Mouse (Mus musculus) CH12.LX (cell line): ENCODE measurements around the gene Zswim1. TPM values are rescaled to one million over a fixed set of nuclear protein-coding genes. Genes with fewer than 3 reads are reported as not detected.

Experiments used
- DNase-seq: peaks from one replicate; pipeline ENCODE4 v3.0.0-alpha.2; 2013; ENCODE audit errors: extremely low read depth
- H3K27ac ChIP-seq: 2 replicates; pipeline ENCODE4 v1.5.1; 2012; ENCODE audit warnings: low read depth, mild to moderate bottlenecking, control low read depth, moderate library complexity; ENCODE audit not compliant: insufficient read depth
- H3K27me3 ChIP-seq: replicated peaks from 2 replicates; pipeline ENCODE3; 2012; ENCODE audit warnings: inconsistent platforms
- H3K36me3 ChIP-seq, 2 experiments: replicated peaks in 1 of 2; 2 replicates each; pipeline versions ENCODE3 to v1.6.1; 2012; ENCODE audit warnings: inconsistent platforms in 1 of 2, low read length in 1 of 2, mild to moderate bottlenecking in 1 of 2, mixed read lengths in 1 of 2, moderate library complexity in 1 of 2; ENCODE audit not compliant: control insufficient read depth in 1 of 2, insufficient read depth in 1 of 2
- H3K4me1 ChIP-seq, 2 experiments: 2 replicates each; pipeline ENCODE4 v1.6.1; 2012; ENCODE audit warnings: inconsistent platforms in 1 of 2, moderate library complexity in 1 of 2; ENCODE audit not compliant: insufficient read depth in 2 of 2, control insufficient read depth in 1 of 2
- H3K4me2 ChIP-seq: 2 replicates; pipeline ENCODE4 v1.6.1; 2012; ENCODE audit warnings: low read depth, mild to moderate bottlenecking, control low read depth; ENCODE audit not compliant: poor library complexity, insufficient read depth, severe bottlenecking
- H3K4me3 ChIP-seq, 3 experiments: fragments of 150-350 bp in 1 of 3; sonication (generic) in 1 of 3; replicated peaks in 1 of 3; 2 replicates each; pipeline versions ENCODE3 to v1.5.1; 2011 to 2012; ENCODE audit warnings: low read depth in 2 of 3, low read length in 2 of 3, mild to moderate bottlenecking in 2 of 3, moderate library complexity in 2 of 3, control low read depth in 1 of 3, improper control_type of control experiment in 1 of 3, inconsistent platforms in 1 of 3, mixed read lengths in 1 of 3; ENCODE audit not compliant: poor library complexity in 1 of 3
- H3K79me2 ChIP-seq: replicated peaks from 2 replicates; pipeline ENCODE4 v1.6.1; 2012; ENCODE audit warnings: mild to moderate bottlenecking, moderate library complexity; ENCODE audit not compliant: control insufficient read depth, poor library complexity, insufficient read depth, severe bottlenecking; ENCODE audit errors: extremely low read depth
- H3K9ac ChIP-seq: 2 replicates; pipeline ENCODE4 v1.6.1; 2012; ENCODE audit warnings: low read depth, mild to moderate bottlenecking, control low read depth, moderate library complexity; ENCODE audit not compliant: insufficient read depth
- H3K9me3 ChIP-seq: replicated peaks from 2 replicates; pipeline ENCODE3; 2012; ENCODE audit warnings: low read length, inconsistent platforms, mixed read lengths
- BHLHE40 ChIP-seq: IDR thresholded peaks from 2 replicates; pipeline ENCODE4 v1.6.1; 2011; ENCODE audit warnings: mild to moderate bottlenecking, low read depth, low read length, improper control_type of control experiment
- CHD1 ChIP-seq: IDR thresholded peaks from 2 replicates; pipeline ENCODE4 v1.6.1; 2012; ENCODE audit warnings: low read depth, low read length, improper control_type of control experiment, inconsistent platforms
- CHD2 ChIP-seq: IDR thresholded peaks from 2 replicates; pipeline ENCODE4 v1.6.1; 2011; ENCODE audit warnings: low read length, improper control_type of control experiment
- CTCF ChIP-seq, 2 experiments: IDR thresholded peaks in 1 of 2; conservative IDR thresholded peaks in 1 of 2; 2 replicates each; pipeline ENCODE4 v1.5.1; 2011 to 2012; ENCODE audit warnings: low read depth in 2 of 2, low read length in 2 of 2, improper control_type of control experiment in 1 of 2, inconsistent platforms in 1 of 2, mild to moderate bottlenecking in 1 of 2, moderate library complexity in 1 of 2
- E2F4 ChIP-seq: IDR thresholded peaks from 2 replicates; pipeline ENCODE4 v1.6.1; 2011; ENCODE audit warnings: low read depth, low read length, improper control_type of control experiment; ENCODE audit not compliant: insufficient replicate concordance
- ELF1 ChIP-seq: IDR thresholded peaks from 2 replicates; pipeline ENCODE4 v1.6.1; 2014; ENCODE audit warnings: low read depth, mild to moderate bottlenecking, inconsistent platforms, low read length, improper control_type of control experiment
- EP300 ChIP-seq: IDR thresholded peaks from 2 replicates; pipeline ENCODE4 v1.6.1; 2011; ENCODE audit warnings: low read length, improper control_type of control experiment
- ETS1 ChIP-seq: conservative IDR thresholded peaks from 2 replicates; pipeline ENCODE4 v1.6.1; 2012; ENCODE audit warnings: low read depth, mild to moderate bottlenecking, inconsistent platforms, low read length, improper control_type of control experiment, moderate library complexity
- GABPA ChIP-seq: IDR thresholded peaks from 2 replicates; pipeline ENCODE4 v1.6.1; 2012; ENCODE audit warnings: low read depth, low read length, improper control_type of control experiment, inconsistent platforms; ENCODE audit not compliant: insufficient replicate concordance
- HCFC1 ChIP-seq: IDR thresholded peaks from 2 replicates; pipeline ENCODE4 v1.6.1; 2012; ENCODE audit warnings: low read depth, mild to moderate bottlenecking, inconsistent platforms, low read length, improper control_type of control experiment
- IRF4 ChIP-seq: IDR thresholded peaks from 2 replicates; pipeline ENCODE4 v1.6.1; 2014; ENCODE audit warnings: low read depth, mild to moderate bottlenecking, inconsistent platforms, low read length, improper control_type of control experiment
- JUN ChIP-seq: IDR thresholded peaks from 2 replicates; pipeline ENCODE4 v1.6.1; 2011; ENCODE audit warnings: low read depth, mild to moderate bottlenecking, low read length, improper control_type of control experiment, moderate library complexity; ENCODE audit not compliant: insufficient read depth
- JUND ChIP-seq: conservative IDR thresholded peaks from 2 replicates; pipeline ENCODE4 v1.6.1; 2011; ENCODE audit warnings: low read depth, low read length, improper control_type of control experiment
- KAT2A ChIP-seq: IDR thresholded peaks from 2 replicates; pipeline ENCODE4 v1.6.1; 2012; ENCODE audit warnings: low read length, improper control_type of control experiment, inconsistent platforms; ENCODE audit not compliant: insufficient replicate concordance
- MAFK ChIP-seq: IDR thresholded peaks from 2 replicates; pipeline ENCODE4 v1.6.1; 2011; ENCODE audit warnings: low read length, improper control_type of control experiment; ENCODE audit not compliant: insufficient replicate concordance
- MAX ChIP-seq: IDR thresholded peaks from 2 replicates; pipeline ENCODE4 v1.6.1; 2011; ENCODE audit warnings: low read length, improper control_type of control experiment
- MAZ ChIP-seq: IDR thresholded peaks from 2 replicates; pipeline ENCODE4 v1.6.1; 2012; ENCODE audit warnings: low read depth, mild to moderate bottlenecking, inconsistent platforms, low read length, improper control_type of control experiment, moderate library complexity
- MEF2A ChIP-seq: IDR thresholded peaks from 2 replicates; pipeline ENCODE4 v1.6.1; 2014; ENCODE audit warnings: low read depth, mild to moderate bottlenecking, inconsistent platforms, low read length, improper control_type of control experiment, borderline replicate concordance
- MXI1 ChIP-seq: IDR thresholded peaks from 2 replicates; pipeline ENCODE4 v1.6.1; 2011; ENCODE audit warnings: mild to moderate bottlenecking, low read depth, low read length, improper control_type of control experiment
- MYC ChIP-seq: IDR thresholded peaks from 2 replicates; pipeline ENCODE4 v1.6.1; 2011; ENCODE audit warnings: low read depth, mild to moderate bottlenecking, improper control_type of control experiment, low read length
- NELFE ChIP-seq: IDR thresholded peaks from 2 replicates; pipeline ENCODE4 v1.6.1; 2011; ENCODE audit warnings: low read depth, low read length, improper control_type of control experiment
- NRF1 ChIP-seq: IDR thresholded peaks from 2 replicates; pipeline ENCODE4 v1.6.1; 2014; ENCODE audit warnings: low read depth, mild to moderate bottlenecking, inconsistent platforms, low read length, improper control_type of control experiment, moderate library complexity
- PAX5 ChIP-seq: IDR thresholded peaks from 2 replicates; pipeline ENCODE4 v1.6.1; 2012; ENCODE audit warnings: low read length, inconsistent platforms, mixed read lengths
- POLR2A ChIP-seq: IDR thresholded peaks from 2 replicates; pipeline ENCODE4 v1.6.1; 2011; ENCODE audit warnings: low read depth, mild to moderate bottlenecking, improper control_type of control experiment, low read length
- POLR2AphosphoS2 ChIP-seq: IDR thresholded peaks from 2 replicates; pipeline ENCODE4 v1.6.1; 2011; ENCODE audit warnings: low read depth, low read length, improper control_type of control experiment
- RAD21 ChIP-seq: IDR thresholded peaks from 2 replicates; pipeline ENCODE4 v1.6.1; 2011; ENCODE audit warnings: low read depth, mild to moderate bottlenecking, low read length, improper control_type of control experiment, moderate library complexity
- RCOR1 ChIP-seq: conservative IDR thresholded peaks from 2 replicates; pipeline ENCODE4 v1.6.1; 2012; ENCODE audit warnings: low read depth, mild to moderate bottlenecking, inconsistent platforms, low read length, improper control_type of control experiment
- SIN3A ChIP-seq: IDR thresholded peaks from 2 replicates; pipeline ENCODE4 v1.6.1; 2012; ENCODE audit warnings: low read length, improper control_type of control experiment, inconsistent platforms
- SMC3 ChIP-seq: IDR thresholded peaks from 2 replicates; pipeline ENCODE4 v1.6.1; 2011; ENCODE audit warnings: low read depth, low read length, improper control_type of control experiment
- TBP ChIP-seq: conservative IDR thresholded peaks from 2 replicates; pipeline ENCODE4 v1.6.1; 2011; ENCODE audit warnings: low read depth, low read length, improper control_type of control experiment
- TCF12 ChIP-seq: IDR thresholded peaks from 2 replicates; pipeline ENCODE4 v1.6.1; 2014; ENCODE audit warnings: low read depth, mild to moderate bottlenecking, inconsistent platforms, low read length, improper control_type of control experiment
- UBTF ChIP-seq: IDR thresholded peaks from 2 replicates; pipeline ENCODE4 v1.6.1; 2012; ENCODE audit warnings: low read depth, mild to moderate bottlenecking, inconsistent platforms, low read length, improper control_type of control experiment, moderate library complexity
- USF1 ChIP-seq: IDR thresholded peaks from 2 replicates; pipeline ENCODE4 v1.6.1; 2014; ENCODE audit warnings: low read depth, mild to moderate bottlenecking, inconsistent platforms, low read length, improper control_type of control experiment
- USF2 ChIP-seq: conservative IDR thresholded peaks from 2 replicates; pipeline ENCODE4 v1.6.1; 2011; ENCODE audit warnings: low read depth, low read length, improper control_type of control experiment
- ZC3H11A ChIP-seq: IDR thresholded peaks from 2 replicates; pipeline ENCODE4 v1.6.1; 2012; ENCODE audit warnings: low read depth, mild to moderate bottlenecking, inconsistent platforms, low read length, improper control_type of control experiment
- ZKSCAN1 ChIP-seq: IDR thresholded peaks from 2 replicates; pipeline ENCODE4 v1.6.1; 2012; ENCODE audit warnings: low read depth, inconsistent platforms, low read length, improper control_type of control experiment, borderline replicate concordance
- ZMIZ1 ChIP-seq: IDR thresholded peaks from 2 replicates; pipeline ENCODE4 v1.6.1; 2012; ENCODE audit warnings: low read depth, mild to moderate bottlenecking, inconsistent platforms, low read length, improper control_type of control experiment
- ZNF384 ChIP-seq: IDR thresholded peaks from 2 replicates; pipeline ENCODE4 v1.6.1; 2012; ENCODE audit warnings: low read depth, low read length, improper control_type of control experiment, inconsistent platforms
- dilution Hi-C: fragments of 300-500 bp; cut with MboI; formaldehyde crosslinking; loops from 2 replicates; pipeline ENCODE4 v1.14.3; 2020; ENCODE audit warnings: low sequenced_read_pairs; ENCODE audit not compliant: extremely low pct_unique_long_range_greater_than_20kb, extremely low pct_ligation_motif_present
- in situ Hi-C: fragments of 300-500 bp; cut with MboI; formaldehyde crosslinking; loops from 3 replicates; pipeline ENCODE4 v1.14.3; 2019; ENCODE audit warnings: low sequenced_read_pairs, low pct_ligation_motif_present, low pct_unique_long_range_greater_than_20kb, mixed read lengths
- polyA plus RNA-seq: library from polyadenylated mRNA; unstranded; fragments of >175 nt; gene quantifications from 2 replicates; pipeline ENCODE4 v1.2.1, GENCODE M21; 2012; ENCODE audit warnings: low read depth; ENCODE audit not compliant: insufficient read length
- total RNA-seq, 2 experiments: library from RNA; depleted of rRNA; stranded (reverse); fragments of 300-350 nt in 1 of 2; fragments of >200 nt in 1 of 2; gene quantifications; 2 replicates each; pipeline ENCODE4 v1.2.3; 2012 to 2014

Gene Zswim1
- total and polyA plus RNA-seq, 3 experiments, result 5.3 to 13.8 (median 9.5) TPM

- H3K27ac ChIP-seq, result peak within 1 kb of the TSS; percentile 47
- peaks cover 5 to 25% of the 10 kb centered on the region in 2 experiments; a peak in 2 of 4 replicates for H3K4me1 ChIP-seq
- dilution Hi-C loops, result no loop called here
These were observed 17.8 kb upstream of the Zswim1 start, which contains the start of the genes Acot8 and Zswim3 for GRCm38 (mm10) chr2:164804533-164805331. Acot8 (minus strand) TSS chr2:164804882. Zswim3 (plus strand) TSS chr2:164805098.

GRCm38 (mm10) chr2:164805332-164805718, 17.2 kb upstream of the Zswim1 start:
- Histone ChIP-seq H3K79me2 (peaks cover 12% of the 10 kb centered on the region), H3K27ac (peak overlapping the region; percentile 34), H3K9ac (peak overlapping the region; percentile 64), H3K4me3 (peak overlapping the region; percentile 76 to 93 (median 79)), H3K4me2 (peak overlapping the region; percentile 73), H3K36me3 (peaks cover 8 to 48% of the 10 kb centered on the region in 2 experiments), H3K9me3 (no peaks in the 10 kb centered on the region), H3K27me3 (no peaks in the 10 kb centered on the region), H3K4me1 (peaks cover 5 to 25% of the 10 kb centered on the region in 2 experiments; a peak in 2 of 4 replicates)
- TF ChIP-seq MYC (peak; percentile 55; the same call in 1 of the 2 replicates), ZNF384 (no peak), IRF4 (no peak), EP300 (no peak), SMC3 (no peak), UBTF (0 out of 2 replicates have a peak, but pooled peaks have one; percentile 19), ZMIZ1 (no peak), JUND (no peak), NRF1 (no peak)
- DNase-seq, result no peak
- in situ Hi-C loops (no loop called here), dilution Hi-C loops (no loop called here)

More at GRCm38 (mm10) chr2:164804533-164805331, 17.8 kb upstream of the Zswim1 start, which contains the start of the genes Acot8 and Zswim3:
- Histone ChIP-seq H3K4me2 (peak within 1 kb of the TSS; percentile 73), H3K36me3 (peaks cover 13 to 47% of the 10 kb centered on the region in 2 experiments), H3K9ac (peak within 1 kb of the TSS; percentile 79), H3K9me3 (no peaks in the 10 kb centered on the region), H3K4me3 (peak within 1 kb of the TSS; percentile 86 to 93 (median 93)), H3K27me3 (no peaks in the 10 kb centered on the region), H3K79me2 (peaks cover 12% of the 10 kb centered on the region)
- no peak for TF ChIP-seq PAX5
- TF ChIP-seq MAZ, result peak; percentile 36
- TF ChIP-seq GABPA, result no peak
- TF ChIP-seq CHD1, result no peak
- TF ChIP-seq SIN3A, result peak; percentile 84
- TF ChIP-seq MAX, result peak; percentile 57; the same call in 1 of the 2 replicates
- no peak for TF ChIP-seq ETS1
- TF ChIP-seq CHD2, result peak; percentile 97
- peak; percentile 91 for TF ChIP-seq ELF1
- TF ChIP-seq TCF12, result peak; percentile 60; the same call in 1 of the 2 replicates
- TF ChIP-seq KAT2A, result peak; percentile 88; the same call in 1 of the 2 replicates
- TF ChIP-seq MAFK, result no peak
- TF ChIP-seq JUN, result no peak
- no peak for TF ChIP-seq CTCF (conservative IDR thresholded peaks at IDR 0.05 in 1 of 2, IDR thresholded peaks at IDR 0.05 in 1 of 2; ENCODE audit: low read depth in 2 of 2, low read length in 2 of 2)
- TF ChIP-seq MXI1, result peak; percentile 82
- TF ChIP-seq TBP, result peak; percentile 98
- peak; percentile 99 for TF ChIP-seq POLR2A
- TF ChIP-seq ZC3H11A, result no peak
- no peak for TF ChIP-seq ZKSCAN1
- TF ChIP-seq USF1, result no peak
- TF ChIP-seq BHLHE40, result peak; percentile 77
- TF ChIP-seq ZMIZ1, result peak; percentile 93
- peak; percentile 98 for TF ChIP-seq NELFE
- TF ChIP-seq RCOR1, result 0 out of 2 replicates have a peak, but pooled peaks have one; percentile 35
- TF ChIP-seq E2F4, result no peak
- TF ChIP-seq RAD21, result no peak
- no peak for TF ChIP-seq JUND
- TF ChIP-seq POLR2AphosphoS2, result 0 out of 2 replicates have a peak, but pooled peaks have one; percentile 78
- no peak for TF ChIP-seq USF2
- TF ChIP-seq EP300, result no peak
- TF ChIP-seq UBTF, result 0 out of 2 replicates have a peak, but pooled peaks have one; percentile 4
- TF ChIP-seq ZNF384, result no peak
- TF ChIP-seq MEF2A, result 0 out of 2 replicates have a peak, but pooled peaks have one; percentile 3
- no peak for TF ChIP-seq SMC3
- no peak; the same call in 1 of the 2 replicates for TF ChIP-seq IRF4
- peak; percentile 83 for TF ChIP-seq HCFC1
- TF ChIP-seq MYC, result no peak
- TF ChIP-seq NRF1, result peak; percentile 33; the same call in 1 of the 2 replicates
- DNase-seq, result peak; percentile 100
- in situ Hi-C loops, result no loop called here
